Comparison of ENCODE assay signal across 22 mouse cellular contexts in the genomic region with DNA sequence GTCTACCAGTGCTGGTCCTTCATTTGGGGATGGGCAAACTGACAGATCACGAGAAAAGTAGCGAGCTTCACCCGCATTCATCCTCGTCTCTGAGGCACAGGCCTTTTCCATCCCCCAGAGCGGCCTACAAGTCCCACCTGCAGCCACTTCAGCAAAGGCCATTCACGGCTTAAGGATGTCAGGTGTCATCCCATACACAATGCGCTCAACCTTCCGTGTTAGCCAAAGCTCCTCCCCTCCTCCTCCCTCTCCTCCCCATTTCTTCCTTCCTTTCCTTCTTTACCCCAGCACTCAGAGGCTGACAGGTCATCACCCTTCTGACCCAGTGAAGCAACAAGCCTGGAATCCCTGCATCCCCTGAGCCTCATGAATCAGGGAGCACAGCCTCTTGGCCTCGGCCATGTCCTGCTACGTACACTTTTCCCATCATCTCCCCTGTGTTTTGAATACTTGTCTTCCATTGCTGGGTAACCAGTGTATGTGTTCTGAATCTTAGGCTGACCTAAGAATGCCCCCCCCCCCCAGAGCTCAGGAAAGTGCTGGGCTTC. TPM values are rescaled to one million over a fixed set of nuclear protein-coding genes. Genes with fewer than 3 reads are reported as not detected.
DNase-seq lines count a peak whose midpoint lies in the region; TF ChIP-seq lines count a peak whose summit lies in the region.
"Had no signal": no experiment of that assay in that cellular context is flagged by ENCODE, and none has a peak within 500 bp of the region (broad histone marks: within the 10 kb centered on the region; RNA-seq: fewer than 3 reads in every experiment).

No protein-coding gene starts in this region.

- H3K4me3 ChIP-seq in heart, adult 2 months: no peak overlapping the region
- H3K4me3 ChIP-seq in kidney, adult 2 months (ENCODE audit: insufficient read depth, low read depth, low read length): no peak overlapping the region
- H3K4me3 ChIP-seq: embryonic facial prominence, embryonic 13.5 days; forebrain, embryonic 12.5 days; heart, embryonic 12.5 days; hindbrain, embryonic 10.5 days; intestine, embryonic 15.5 days had no signal

- peak; percentile 38 for DNase-seq in adrenal gland, postnatal 14 days
- no peak for DNase-seq in adrenal gland, adult 8-10 months
- DNase-seq in heart, adult 11 months: peak; percentile 91
- DNase-seq in heart, adult 2 months: no peak
- DNase-seq in kidney, adult 2 months: peak; percentile 49
- no peak for DNase-seq in kidney, postnatal 14 days
- no peak for DNase-seq in left cerebral cortex, adult 18-20 months (ENCODE audit: low spot score in 2 of 2)
- DNase-seq: adrenal gland, postnatal 10 days; B cell, adult 2 months; cerebellum, adult 18-20 months; cerebellum, adult 9-11 months; cerebellum, postnatal 36 days; heart, postnatal 14 days; kidney, adult 8-10 months had no signal

- peaks cover 23% of the 10 kb centered on the region for H3K36me3 ChIP-seq in heart, adult 2 months (ENCODE audit: control insufficient read depth, insufficient read depth, low read length)
- no peaks in the 10 kb centered on the region for H3K36me3 ChIP-seq in kidney, adult 2 months (ENCODE audit: control insufficient read depth, insufficient read depth, low read length)
- H3K36me3 ChIP-seq: forebrain, embryonic 12.5 days; G1E; hindbrain, embryonic 10.5 days; intestine, embryonic 15.5 days had no signal

- TF ChIP-seq EP300 in heart, adult 2 months (IDR thresholded peaks at IDR 0.05; ENCODE audit: insufficient read depth, low read depth, low read length): no peak

- no peak overlapping the region for H3K9ac ChIP-seq in heart, adult 2 months (ENCODE audit: low read depth, low read length)
- H3K9ac ChIP-seq: embryonic facial prominence, embryonic 13.5 days; forebrain, embryonic 12.5 days; heart, embryonic 12.5 days; hindbrain, embryonic 14.5 days; intestine, embryonic 15.5 days had no signal

- no peak for TF ChIP-seq POLR2A in heart, adult 2 months (IDR thresholded peaks at IDR 0.05; ENCODE audit: insufficient read depth, low read depth, low read length)
- TF ChIP-seq POLR2A in kidney, adult 2 months (IDR thresholded peaks at IDR 0.05; ENCODE audit: low read depth, low read length): no peak

- H3K27ac ChIP-seq in heart, adult 2 months: no peak overlapping the region
- no peak overlapping the region for H3K27ac ChIP-seq in kidney, adult 2 months (ENCODE audit: insufficient read depth, low read depth, low read length)
- H3K27ac ChIP-seq: embryonic facial prominence, embryonic 13.5 days; forebrain, embryonic 12.5 days; hindbrain, embryonic 10.5 days; hindbrain, embryonic 14.5 days had no signal

- peaks cover 56% of the 10 kb centered on the region for H3K4me1 ChIP-seq in heart, adult 2 months (ENCODE audit: control insufficient read depth, insufficient read depth, low read length)
- H3K4me1 ChIP-seq in kidney, adult 2 months (ENCODE audit: control insufficient read depth, insufficient read depth, low read length): peaks cover 67% of the 10 kb centered on the region

- intact Hi-C loops in heart, adult 2 months (cut with DNase I): no loop called here

- H3K79me2 ChIP-seq in heart, adult 2 months (replicated peaks; ENCODE audit: control insufficient read depth, insufficient read depth, low read length): peaks cover 6% of the 10 kb centered on the region

- H3K27me3 ChIP-seq in heart, adult 2 months (ENCODE audit: control insufficient read depth, insufficient read depth, low read length): no peaks in the 10 kb centered on the region
- H3K27me3 ChIP-seq in kidney, adult 2 months (replicated peaks; ENCODE audit: control insufficient read depth, insufficient read depth, low read length): no peaks in the 10 kb centered on the region
- H3K27me3 ChIP-seq: embryonic facial prominence, embryonic 13.5 days; forebrain, embryonic 12.5 days; heart, embryonic 12.5 days; intestine, embryonic 15.5 days had no signal

- TF ChIP-seq CTCF in heart, adult 2 months (IDR thresholded peaks at IDR 0.05): no peak
- no peak for TF ChIP-seq CTCF in kidney, adult 2 months (conservative IDR thresholded peaks at IDR 0.05; ENCODE audit: insufficient read depth, insufficient read length, low read depth, low read length)

- 62% methylated on average over 10 of the region's 10 CpGs for WGBS in heart, adult 2 months
- WGBS in kidney, adult 2 months: 78% methylated on average over 10 of the region's 10 CpGs

RNA-seq across cellular contexts. Expression of a gene that starts 31.8 kb away (rescaled TPM):
- 341 and 356 TPM in 2 replicates for total RNA-seq in adrenal gland, postnatal 14 days (2021)
- 100 to 1,000 TPM; 122 to 162 (median 137) TPM for total RNA-seq in adrenal gland, adult 8-10 months (2022)
- total RNA-seq in heart, adult 2 months (2021): 100 to 1,000 TPM; 139 to 172 TPM
- polyA plus RNA-seq in heart, adult 2 months (2012; rRNA removed): 104 and 139 TPM in 2 replicates
- polyA plus RNA-seq in kidney, adult 2 months (2012; rRNA removed): 75.6 and 83.5 TPM in 2 replicates
- 10 to 100 TPM; 40.9 to 45.1 TPM for total RNA-seq in left cerebral cortex, adult 18-20 months (2021)
- polyA plus RNA-seq: CD4-positive, CD25-positive, alpha-beta regulatory T cell, adult 4 months; G1E had no signal

RNA-seq across cellular contexts. Expression of a gene that starts 31.8 kb away (rescaled TPM):
- total RNA-seq in adrenal gland, postnatal 14 days (2021): 574 and 650 TPM in 2 replicates
- 100 to 1,000 TPM; 276 to 357 (median 298) TPM for total RNA-seq in adrenal gland, adult 8-10 months (2022)
- total RNA-seq in heart, adult 2 months (2021): 100 to 1,000 TPM; 221 to 311 TPM
- 258 and 384 TPM in 2 replicates for polyA plus RNA-seq in heart, adult 2 months (2012; rRNA removed)
- polyA plus RNA-seq in kidney, adult 2 months (2012; rRNA removed): 216 and 304 TPM in 2 replicates
- total RNA-seq in left cerebral cortex, adult 18-20 months (2021): 10 to 100 TPM; 39.0 to 47.4 TPM
- polyA plus RNA-seq: G1E had no signal

Comparison
In these comparisons a context has a peak if more than half of its experiments do, and no peak if none do; other contexts are left out.
1. DNase-seq: peak in adrenal gland, postnatal 14 days (single experiment), heart, adult 11 months (single experiment) and kidney, adult 2 months (single experiment); none in adrenal gland, adult 8-10 months (single experiment), heart, adult 2 months (0 of 2), kidney, postnatal 14 days (single experiment) and left cerebral cortex, adult 18-20 months (0 of 2).
2. RNA of a gene that starts 31.8 kb away (total RNA-seq): 574 to 650 TPM in adrenal gland, postnatal 14 days, 221 to 311 TPM in heart, adult 2 months and 276 to 357 TPM in adrenal gland, adult 8-10 months; 39.0 to 47.4 TPM in left cerebral cortex, adult 18-20 months; every median in the first group is over 4 times any median in the second.